Mouse (Mus musculus) intestine, postnatal 0 days (tissue): ENCODE data around the gene Notum. TPM values are rescaled to one million over a fixed set of nuclear protein-coding genes. Genes with fewer than 3 reads are reported as not detected.
A peak's percentile ranks its signal among the peaks of the same experiment; 100 is the strongest.

Experiments
- ATAC-seq: fragments of 200-750 bp; cut with Nextera tagmentation; 2 replicates; pipeline ENCODE4 v1.8.0; 2017; ENCODE audit warnings: mild to moderate bottlenecking, moderate TSS enrichment, moderate library complexity
- H3K27ac ChIP-seq: fragments of 300-500 bp; sonication (generic); 2 replicates; pipeline ENCODE4 v1.5.1; 2014; ENCODE audit warnings: mild to moderate bottlenecking, low read depth, low read length, moderate library complexity
- H3K27me3 ChIP-seq: fragments of 300-500 bp; sonication (generic); replicated peaks from 2 replicates; pipeline ENCODE4 v1.6.1; 2014; ENCODE audit warnings: low read length, mixed read lengths; ENCODE audit not compliant: control insufficient read depth, insufficient read depth
- H3K36me3 ChIP-seq: fragments of 300-500 bp; sonication (generic); 2 replicates; pipeline ENCODE4 v1.6.1; 2014; ENCODE audit warnings: mild to moderate bottlenecking, moderate library complexity; ENCODE audit not compliant: control insufficient read depth, insufficient read depth
- H3K4me1 ChIP-seq: fragments of 300-500 bp; sonication (generic); replicated peaks from 2 replicates; pipeline ENCODE4 v1.6.1; 2014; ENCODE audit warnings: antibody characterized with exemption, low read length, mixed read lengths; ENCODE audit not compliant: control insufficient read depth, insufficient read depth
- H3K4me2 ChIP-seq: fragments of 300-500 bp; sonication (generic); replicated peaks from 2 replicates; pipeline ENCODE4 v1.6.1; 2014; ENCODE audit warnings: low read depth, mild to moderate bottlenecking, moderate library complexity
- H3K4me3 ChIP-seq: fragments of 300-500 bp; sonication (generic); 2 replicates; pipeline ENCODE4 v1.5.1; 2014; ENCODE audit warnings: low read depth, low read length
- H3K9ac ChIP-seq: fragments of 300-500 bp; sonication (generic); 2 replicates; pipeline ENCODE4 v1.6.1; 2014; ENCODE audit warnings: mild to moderate bottlenecking, low read depth, low read length
- H3K9me3 ChIP-seq: fragments of 300-500 bp; sonication (generic); 2 replicates; pipeline ENCODE4 v1.6.1; 2016; ENCODE audit warnings: mixed run types; ENCODE audit not compliant: control insufficient read depth
- CTCF ChIP-seq: sonication (generic); IDR thresholded peaks from 2 replicates; pipeline ENCODE4 v1.5.1; 2016; ENCODE audit warnings: low read depth, mild to moderate bottlenecking, control low read depth, antibody characterized with exemption, moderate library complexity
- WGBS: fragments of 180-500 bp; shearing (Covaris S2); extraction: QIAGEN DNeasy Blood & Tissue Kit; methylation state at CpG from one replicate; pipeline ENCODE4 v1.1.7; 2014; 5-methylcytosine and 5-hydroxymethylcytosine counted together
- polyA plus RNA-seq: library from polyadenylated mRNA; unstranded; fragments of >200 nt; fragmentation: Nextera tagmentation; extraction: Ambion mirVana; gene quantifications from 2 replicates; pipeline ENCODE4 v1.2.1, GENCODE M21; 2015

Gene Notum
- polyA plus RNA-seq, 1 experiment from 2014 or later, result 0.68 TPM

DNA sequence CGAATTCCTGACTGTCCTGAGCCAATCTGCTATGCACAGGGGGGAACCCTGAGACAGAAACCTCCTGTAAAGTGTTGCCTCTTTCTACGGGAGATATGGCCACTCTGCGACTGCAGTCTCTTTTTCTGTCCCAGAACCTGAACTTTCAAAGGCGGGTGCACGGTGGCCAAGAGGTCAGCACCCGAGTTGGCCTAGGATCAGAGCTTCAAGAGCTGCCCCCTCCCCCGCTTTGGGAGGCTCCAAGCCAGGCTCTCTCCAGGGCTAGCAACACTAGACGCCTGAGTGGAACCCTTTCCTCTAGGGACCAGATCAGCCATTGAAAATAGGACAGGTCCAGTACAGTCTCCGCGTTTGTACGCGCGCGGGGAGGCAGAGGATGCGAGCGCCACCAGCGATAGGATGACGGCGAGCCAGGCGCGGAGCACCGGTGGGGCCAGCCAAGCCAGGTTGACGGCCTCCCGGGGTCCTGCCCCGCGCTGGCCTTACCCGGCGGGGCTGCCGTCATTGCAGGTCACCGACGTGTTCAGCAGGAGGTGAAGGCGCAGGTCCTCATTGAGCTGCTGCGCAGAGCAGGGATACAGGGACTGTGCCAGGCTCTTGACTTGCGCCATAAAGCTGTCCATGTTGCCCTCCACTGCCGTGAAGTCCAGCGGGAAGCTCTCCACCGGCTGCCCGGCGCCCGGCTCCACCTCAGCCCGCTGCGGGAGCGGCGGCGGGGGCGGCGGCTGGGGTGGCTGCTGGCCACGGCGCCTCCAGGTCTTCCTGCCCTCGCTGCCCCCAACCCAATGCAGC, 1.3 kb downstream of the Notum start:
- TF ChIP-seq CTCF, result no peak
- no peaks in the 10 kb centered on the region for H3K36me3 ChIP-seq
- peak overlapping the region; percentile 42 for H3K4me3 ChIP-seq
- 3% methylated on average over 50 of the region's 50 CpGs for WGBS
- peaks cover 74% of the 10 kb centered on the region for H3K27me3 ChIP-seq
- ATAC-seq, result no peak
- no peaks in the 10 kb centered on the region for H3K9me3 ChIP-seq
- H3K4me1 ChIP-seq, result peaks cover 8% of the 10 kb centered on the region
- H3K9ac ChIP-seq, result no peak overlapping the region
- no peak overlapping the region for H3K27ac ChIP-seq
- peak overlapping the region; percentile 81 for H3K4me2 ChIP-seq

DNA sequence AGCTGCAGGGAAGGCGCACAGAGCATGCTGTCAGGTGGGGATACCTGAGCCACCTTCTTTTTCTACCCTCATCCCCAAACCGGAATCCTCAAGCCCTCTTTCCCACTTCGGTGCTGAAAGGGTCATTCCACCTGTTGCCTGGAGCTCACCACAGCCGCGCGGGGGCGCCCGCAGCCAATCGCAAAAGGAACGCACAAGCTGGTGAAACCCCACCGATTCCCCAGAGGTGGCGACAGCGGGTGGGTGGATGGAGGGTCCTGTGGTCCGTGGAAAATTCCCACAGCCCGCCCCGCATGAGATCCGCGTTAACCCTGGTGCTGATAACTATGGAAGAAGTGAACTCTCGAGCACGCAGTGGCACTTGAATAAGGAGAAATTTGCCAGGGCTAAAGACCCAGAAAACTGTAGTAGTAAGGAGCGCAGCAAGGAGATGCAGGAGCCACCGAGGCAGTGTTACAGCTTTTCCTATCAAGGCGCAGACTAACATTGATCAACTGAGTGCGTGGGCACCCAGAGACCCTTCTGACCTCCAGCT, 2.0 kb downstream of the Notum start:
- no peak overlapping the region for H3K27ac ChIP-seq
- no peak overlapping the region for H3K9ac ChIP-seq
- peak; percentile 96 for TF ChIP-seq CTCF
- no peak overlapping the region for H3K4me3 ChIP-seq
- WGBS, result 3% methylated on average over 24 of the region's 24 CpGs
- H3K36me3 ChIP-seq, result no peaks in the 10 kb centered on the region
- 0 out of 2 replicates have a peak overlapping the region, but pooled peaks have one; percentile 18 for H3K4me2 ChIP-seq
- H3K27me3 ChIP-seq, result peaks cover 74% of the 10 kb centered on the region
- H3K4me1 ChIP-seq, result peaks cover 8% of the 10 kb centered on the region
- no peaks in the 10 kb centered on the region for H3K9me3 ChIP-seq
- ATAC-seq, result 0 out of 2 replicates have a peak, but pooled peaks have one; percentile 6

DNA sequence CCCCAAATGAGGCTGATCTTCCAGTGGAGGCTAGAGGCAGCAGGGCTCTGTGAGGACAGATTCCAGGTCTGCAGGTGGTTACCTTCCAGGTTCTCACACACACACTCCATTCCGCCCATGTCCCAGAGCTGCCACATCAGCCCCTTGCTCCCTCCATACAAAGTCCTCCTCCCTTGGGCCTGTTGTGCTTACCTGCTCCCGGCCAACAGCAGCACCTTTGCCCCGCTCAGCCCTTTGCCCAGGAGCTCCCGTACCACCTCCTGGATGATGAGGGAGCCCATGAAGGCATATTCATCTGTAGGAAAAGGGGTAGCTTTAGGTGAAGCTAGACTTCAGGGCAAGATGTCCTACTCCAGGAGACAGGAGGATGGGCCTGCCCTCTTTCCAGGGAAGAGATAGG, 3.7 kb downstream of the Notum start:
- no peak overlapping the region for H3K4me2 ChIP-seq
- ATAC-seq, result no peak
- 83% methylated on average over 4 of the region's 4 CpGs for WGBS

DNA sequence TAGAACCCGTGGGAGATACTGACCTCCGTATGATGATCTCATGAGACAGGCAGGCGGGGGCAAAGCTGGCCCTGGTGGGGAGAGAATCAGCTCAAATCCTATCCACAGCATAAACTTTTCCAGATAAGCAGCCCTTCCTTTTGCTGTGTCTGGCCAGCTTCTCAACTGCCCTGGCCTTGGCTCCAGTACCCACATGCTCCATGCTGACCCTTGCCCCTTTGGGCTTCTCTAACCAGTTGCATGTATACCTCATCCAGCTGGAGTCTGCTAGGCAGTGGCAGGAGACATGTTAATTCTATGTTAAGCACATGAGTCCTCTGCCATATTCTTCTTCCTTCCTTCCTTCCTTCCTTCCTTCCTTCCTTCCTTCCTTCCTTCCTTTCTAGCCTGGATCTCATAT, 6.2 kb downstream of the Notum start:
- ATAC-seq, result no peak
- Histone ChIP-seq H3K9ac (no peak overlapping the region), H3K27ac (no peak overlapping the region), H3K9me3 (no peaks in the 10 kb centered on the region), H3K27me3 (peaks cover 38% of the 10 kb centered on the region), H3K36me3 (no peaks in the 10 kb centered on the region), H3K4me2 (no peak overlapping the region), H3K4me1 (0 out of 2 replicates have a peak, but pooled peaks cover under 1% of the 10 kb centered on the region), H3K4me3 (no peak overlapping the region)
- WGBS, result 68% methylated on average over 3 of the region's 3 CpGs
- TF ChIP-seq CTCF, result no peak

More for the DNA sequence above, 3.7 kb downstream of the Notum start:
- Histone ChIP-seq H3K27me3 (peaks cover 64% of the 10 kb centered on the region), H3K9me3 (no peaks in the 10 kb centered on the region), H3K4me3 (no peak overlapping the region), H3K27ac (no peak overlapping the region), H3K9ac (no peak overlapping the region), H3K36me3 (no peaks in the 10 kb centered on the region), H3K4me1 (peaks cover 8% of the 10 kb centered on the region)
- no peak for TF ChIP-seq CTCF

DNA sequence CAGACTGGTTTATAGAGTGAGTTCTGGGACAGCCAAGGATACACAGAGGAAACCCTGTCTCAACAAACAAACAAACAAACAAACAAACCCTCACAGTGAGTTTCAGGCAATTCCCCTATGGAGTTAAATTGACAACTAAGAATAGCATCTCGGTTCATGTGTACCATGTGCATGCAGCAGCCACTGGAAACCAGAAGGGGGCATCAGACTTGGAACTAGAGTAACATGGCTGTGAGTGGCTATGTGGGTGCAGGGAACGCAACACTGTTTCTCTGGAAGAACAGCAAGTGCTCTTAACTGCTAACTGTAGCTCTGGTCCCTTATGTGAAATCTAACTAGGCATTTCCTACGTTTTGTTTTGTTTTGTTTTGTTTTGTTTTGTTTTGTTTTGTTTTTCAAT, 9.1 kb downstream of the Notum start:
- Histone ChIP-seq H3K4me3 (no peak overlapping the region), H3K27me3 (peaks cover 16% of the 10 kb centered on the region; the same call in 1 of the 2 replicates), H3K9me3 (no peaks in the 10 kb centered on the region), H3K4me2 (no peak overlapping the region), H3K9ac (no peak overlapping the region), H3K4me1 (0 out of 2 replicates have a peak, but pooled peaks cover 5% of the 10 kb centered on the region), H3K27ac (no peak overlapping the region), H3K36me3 (no peaks in the 10 kb centered on the region)
- 72% methylated on average over 3 of the region's 3 CpGs for WGBS
- ATAC-seq, result no peak
- TF ChIP-seq CTCF, result peak; percentile 44

DNA sequence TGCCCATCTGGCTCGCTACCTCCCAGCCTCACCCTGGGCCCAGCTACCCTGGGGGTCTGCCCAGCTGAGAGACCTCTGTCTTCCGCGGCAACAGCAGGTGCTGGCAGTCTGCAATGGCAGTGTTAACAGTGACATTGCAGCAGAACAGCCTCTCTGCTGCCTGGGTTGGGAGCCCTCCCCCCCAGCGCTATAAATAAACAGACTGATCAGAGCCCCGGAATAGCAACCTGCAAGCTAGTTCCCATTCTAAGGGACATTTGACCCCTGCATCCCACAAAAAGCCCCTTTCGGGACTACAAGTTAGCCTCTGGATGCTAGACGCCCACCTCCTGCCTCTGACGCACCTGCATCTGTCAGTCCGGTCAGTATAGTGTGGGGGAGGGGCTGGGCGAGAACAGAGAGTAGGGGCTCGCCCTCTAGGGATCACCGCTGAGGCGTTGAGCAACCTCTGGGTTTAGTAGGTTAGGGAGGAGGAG, 12.9 kb downstream of the Notum start, which contains the start of gene Myadml2:
Gene Myadml2, minus strand, starts transcription at position 158 of the 476 bp plus-strand sequence.
- Histone ChIP-seq H3K4me1 (peaks cover 8% of the 10 kb centered on the region), H3K9me3 (no peaks in the 10 kb centered on the region), H3K27me3 (0 out of 2 replicates have a peak, but pooled peaks cover 2% of the 10 kb centered on the region), H3K9ac (no peak within 1 kb of the TSS), H3K4me3 (peak within 1 kb of the TSS; percentile 14; the same call in 1 of the 2 replicates), H3K4me2 (peak within 1 kb of the TSS; percentile 54), H3K27ac (no peak within 1 kb of the TSS), H3K36me3 (no peaks in the 10 kb centered on the region)
- no peak for ATAC-seq
- TF ChIP-seq CTCF, result no peak
- 7% methylated on average over 13 of the region's 13 CpGs for WGBS
